Mouse (Mus musculus): ENCODE data around the gene Ctu2. TPM values are rescaled to one million over a fixed set of nuclear protein-coding genes. Genes with fewer than 3 reads are reported as not detected.
A peak's percentile ranks its signal among the peaks of the same experiment; 100 is the strongest.

Gene Ctu2
- total and polyA plus RNA-seq, 2 experiments from 2014 or later, result 52.6 to 99.5 TPM

DNA sequence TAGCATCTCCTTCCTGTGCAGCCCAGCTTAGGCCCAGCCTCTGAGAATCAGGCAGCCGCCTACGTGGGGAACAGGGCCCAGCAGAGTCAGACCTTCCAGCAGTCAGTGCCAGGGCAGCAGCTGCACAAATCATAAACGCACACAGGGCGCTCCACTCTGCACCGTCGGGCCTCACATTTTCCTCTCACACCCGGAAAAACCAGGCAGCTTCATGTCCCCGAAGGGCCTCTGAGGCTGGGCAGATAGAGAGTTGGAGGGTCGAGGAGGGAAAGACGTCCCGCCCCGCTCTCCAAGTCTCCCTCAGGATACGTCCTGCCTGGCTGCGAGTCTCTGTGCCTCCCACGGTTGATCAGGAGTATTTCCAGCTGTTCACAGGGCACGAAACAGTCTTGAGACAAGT is 35.6 kb downstream of the Ctu2 start:
- H3K27ac ChIP-seq (ENCODE audit: low read depth, low read length), result no peak overlapping the region
- no peak overlapping the region for H3K4me2 ChIP-seq (ENCODE audit: low read depth, low read length, poor library complexity, severe bottlenecking)
- no peaks in the 10 kb centered on the region for H3K36me3 ChIP-seq (ENCODE audit: insufficient read depth, low read length)
- no peak overlapping the region for H3K4me3 ChIP-seq (ENCODE audit: low read depth, low read length)
- no peaks in the 10 kb centered on the region for H3K27me3 ChIP-seq (ENCODE audit: insufficient read depth, low read length)
- TF ChIP-seq CTCF (IDR thresholded peaks at IDR 0.05), result no peak
- no peak for ATAC-seq (ENCODE audit: low FRiP score)
- no peaks in the 10 kb centered on the region for H3K4me1 ChIP-seq (ENCODE audit: insufficient read depth, low read length)
- H3K9ac ChIP-seq (replicated peaks; ENCODE audit: low read length, poor library complexity, severe bottlenecking), result no peak overlapping the region
- WGBS, result 81% methylated on average over 16 of the region's 16 CpGs
- H3K9me3 ChIP-seq (ENCODE audit: low read length), result no peaks in the 10 kb centered on the region
- DNase-seq (ENCODE audit: low spot score), result no peak

- 76% methylated on average over 7 of the region's 7 CpGs for WGBS
- no peak for DNase-seq (ENCODE audit: low spot score)
- Histone ChIP-seq H3K36me3 (ENCODE audit: insufficient read depth, low read length) (no peaks in the 10 kb centered on the region), H3K9ac (replicated peaks; ENCODE audit: low read length, poor library complexity, severe bottlenecking) (no peak overlapping the region), H3K27ac (ENCODE audit: low read depth, low read length) (no peak overlapping the region), H3K9me3 (ENCODE audit: low read length) (no peaks in the 10 kb centered on the region), H3K27me3 (ENCODE audit: insufficient read depth, low read length) (no peaks in the 10 kb centered on the region), H3K4me2 (ENCODE audit: low read depth, low read length, poor library complexity, severe bottlenecking) (no peak overlapping the region), H3K4me3 (ENCODE audit: low read depth, low read length) (no peak overlapping the region), H3K4me1 (ENCODE audit: insufficient read depth, low read length) (no peaks in the 10 kb centered on the region)
- no peak for TF ChIP-seq CTCF (IDR thresholded peaks at IDR 0.05)
- ATAC-seq (ENCODE audit: low FRiP score), result no peak
These were observed 36.4 kb downstream of the Ctu2 start for GRCm38 (mm10) chr8:122512392-122512791.

DNA sequence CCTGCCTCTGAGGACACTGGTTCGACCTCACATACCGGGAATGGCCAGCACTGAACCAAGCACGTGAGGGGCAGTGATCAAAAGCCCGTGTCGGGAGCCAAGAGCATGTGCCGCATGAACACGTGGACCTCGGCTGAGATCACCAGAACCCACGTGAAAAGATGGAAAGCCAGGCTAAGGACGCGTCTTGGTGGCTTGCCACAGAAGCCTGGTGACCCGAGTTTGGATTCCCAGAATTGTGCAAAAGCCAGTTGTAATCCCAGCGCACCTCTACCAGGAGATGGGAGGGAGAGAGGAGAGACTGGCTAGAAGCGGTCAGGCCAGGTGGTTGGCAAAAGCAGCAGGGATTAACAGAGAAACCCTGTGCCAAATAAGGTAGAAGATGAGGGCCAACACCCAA is 39.8 kb downstream of the Ctu2 start:
- DNase-seq (ENCODE audit: low spot score), result no peak
- H3K9me3 ChIP-seq (ENCODE audit: low read length), result no peaks in the 10 kb centered on the region
- 89% methylated on average over 14 of the region's 14 CpGs for WGBS
- H3K27me3 ChIP-seq (ENCODE audit: insufficient read depth, low read length), result no peaks in the 10 kb centered on the region
- no peak for ATAC-seq (ENCODE audit: low FRiP score)
- H3K36me3 ChIP-seq (ENCODE audit: insufficient read depth, low read length), result no peaks in the 10 kb centered on the region
- no peak overlapping the region for H3K27ac ChIP-seq (ENCODE audit: low read depth, low read length)
- H3K4me3 ChIP-seq (ENCODE audit: low read depth, low read length), result no peak overlapping the region
- no peak overlapping the region for H3K4me2 ChIP-seq (ENCODE audit: low read depth, low read length, poor library complexity, severe bottlenecking)
- no peak for TF ChIP-seq CTCF (IDR thresholded peaks at IDR 0.05)
- H3K9ac ChIP-seq (replicated peaks; ENCODE audit: low read length, poor library complexity, severe bottlenecking), result no peak overlapping the region
- no peaks in the 10 kb centered on the region; the same call in 1 of the 2 replicates for H3K4me1 ChIP-seq (ENCODE audit: insufficient read depth, low read length)

DNA sequence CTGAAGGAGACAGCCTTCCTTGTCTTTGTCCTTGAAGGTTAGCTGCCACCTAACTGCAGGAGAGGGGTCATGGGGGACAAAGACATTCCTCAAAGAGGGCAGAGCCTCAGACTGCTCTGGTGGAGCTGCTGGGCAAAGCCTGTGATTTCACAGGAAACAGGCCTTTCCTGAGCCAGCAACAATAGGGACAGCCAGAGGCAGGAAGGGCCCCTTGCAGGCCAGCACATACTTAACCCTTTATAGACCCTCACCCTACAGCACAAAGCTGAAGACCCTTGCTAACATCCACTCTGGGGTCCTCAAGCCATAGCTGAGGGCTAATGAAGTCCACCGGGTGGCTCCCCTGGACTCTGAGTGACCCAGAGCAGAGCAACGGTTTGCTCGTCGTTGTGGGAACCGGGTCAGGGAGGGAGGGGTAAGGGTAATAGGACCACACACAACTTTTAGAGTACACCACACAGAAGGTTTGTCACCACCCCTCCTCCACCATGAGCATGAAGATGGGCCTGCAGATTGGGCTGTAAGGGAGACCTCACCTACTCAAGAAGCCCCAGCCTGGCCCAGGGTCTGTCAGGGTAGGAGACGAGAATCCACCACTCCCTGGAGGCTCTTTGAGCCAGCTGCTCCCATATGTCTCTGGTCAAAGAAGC is 41.7 kb downstream of the Ctu2 start:
- no peaks in the 10 kb centered on the region for H3K36me3 ChIP-seq (ENCODE audit: insufficient read depth, low read length)
- WGBS, result 48% methylated on average over 6 of the region's 6 CpGs
- ATAC-seq (ENCODE audit: low FRiP score) (no peak), DNase-seq (ENCODE audit: low spot score) (no peak)
- H3K4me3 ChIP-seq (ENCODE audit: low read depth, low read length), result no peak overlapping the region
- no peak for TF ChIP-seq CTCF (IDR thresholded peaks at IDR 0.05)
- H3K4me2 ChIP-seq (ENCODE audit: low read depth, low read length, poor library complexity, severe bottlenecking), result no peak overlapping the region
- no peak overlapping the region for H3K9ac ChIP-seq (replicated peaks; ENCODE audit: low read length, poor library complexity, severe bottlenecking)
- no peaks in the 10 kb centered on the region for H3K9me3 ChIP-seq (ENCODE audit: low read length)
- no peaks in the 10 kb centered on the region; the same call in 1 of the 2 replicates for H3K4me1 ChIP-seq (ENCODE audit: insufficient read depth, low read length)
- no peaks in the 10 kb centered on the region for H3K27me3 ChIP-seq (ENCODE audit: insufficient read depth, low read length)
- peak overlapping the region; percentile 26; the same call in 1 of the 2 replicates for H3K27ac ChIP-seq (ENCODE audit: low read depth, low read length)

GRCm38 (mm10) chr8:122520611-122521010 is 44.7 kb downstream of the Ctu2 start:
- Histone ChIP-seq H3K4me3 (ENCODE audit: low read depth, low read length) (no peak overlapping the region), H3K36me3 (ENCODE audit: insufficient read depth, low read length) (no peaks in the 10 kb centered on the region), H3K27me3 (ENCODE audit: insufficient read depth, low read length) (no peaks in the 10 kb centered on the region), H3K4me2 (ENCODE audit: low read depth, low read length, poor library complexity, severe bottlenecking) (no peak overlapping the region), H3K27ac (ENCODE audit: low read depth, low read length) (no peak overlapping the region), H3K9me3 (ENCODE audit: low read length) (no peaks in the 10 kb centered on the region), H3K9ac (replicated peaks; ENCODE audit: low read length, poor library complexity, severe bottlenecking) (no peak overlapping the region), H3K4me1 (ENCODE audit: insufficient read depth, low read length) (no peaks in the 10 kb centered on the region; the same call in 1 of the 2 replicates)
- TF ChIP-seq CTCF (IDR thresholded peaks at IDR 0.05), result no peak
- DNase-seq (ENCODE audit: low spot score) (no peak), ATAC-seq (ENCODE audit: low FRiP score) (no peak)
- WGBS, result 68% methylated on average over 11 of the region's 11 CpGs

DNA sequence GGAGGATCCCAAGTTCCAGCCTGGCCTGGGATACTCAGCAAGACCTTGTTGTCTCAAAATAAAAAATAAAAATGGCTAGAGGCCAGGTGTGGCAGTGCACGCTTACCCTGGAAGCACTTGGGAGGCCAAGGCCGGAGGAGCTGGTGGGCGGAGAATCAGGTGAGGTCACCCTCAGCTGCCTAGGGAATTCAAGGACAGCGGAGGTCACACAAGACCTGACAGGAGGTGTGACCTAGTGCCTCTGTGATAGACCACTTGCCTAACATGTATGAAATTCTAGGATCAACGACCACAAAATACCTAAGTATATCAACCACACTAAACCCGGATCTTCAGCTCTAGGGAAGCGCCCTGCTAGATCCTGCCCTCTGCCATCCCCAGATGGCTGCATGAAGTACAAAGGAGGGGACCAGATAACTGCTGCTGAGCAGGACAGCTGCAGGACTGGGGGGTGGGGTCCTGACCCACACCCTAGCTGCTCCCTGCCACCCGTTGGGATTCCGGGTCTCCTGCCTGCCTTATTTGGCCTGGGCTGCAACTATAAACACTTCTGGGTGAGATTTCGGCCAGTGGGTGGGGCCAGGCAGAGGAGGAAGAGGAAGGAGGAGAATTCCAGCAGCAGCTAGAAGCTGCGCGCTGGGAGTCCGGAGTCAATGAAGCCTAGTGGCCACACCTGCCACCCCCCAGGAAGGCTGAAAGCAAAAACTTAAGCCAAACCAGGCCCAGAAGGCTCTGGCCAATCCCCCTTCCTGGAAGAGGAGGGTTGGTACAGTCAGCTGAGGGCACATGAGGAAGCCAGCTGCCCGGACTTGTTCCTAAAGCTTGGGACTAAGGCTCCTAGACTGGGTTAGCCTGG is 47.1 kb downstream of the Ctu2 start:
- ATAC-seq (ENCODE audit: low FRiP score) (no peak), DNase-seq (ENCODE audit: low spot score) (no peak)
- H3K4me1 ChIP-seq (ENCODE audit: insufficient read depth, low read length), result no peaks in the 10 kb centered on the region; the same call in 1 of the 2 replicates
- H3K9ac ChIP-seq (replicated peaks; ENCODE audit: low read length, poor library complexity, severe bottlenecking), result no peak overlapping the region
- WGBS, result 62% methylated on average over 14 of the region's 14 CpGs
- no peaks in the 10 kb centered on the region for H3K27me3 ChIP-seq (ENCODE audit: insufficient read depth, low read length)
- TF ChIP-seq CTCF (IDR thresholded peaks at IDR 0.05), result no peak
- no peaks in the 10 kb centered on the region for H3K36me3 ChIP-seq (ENCODE audit: insufficient read depth, low read length)
- H3K4me3 ChIP-seq (ENCODE audit: low read depth, low read length), result no peak overlapping the region
- H3K9me3 ChIP-seq (ENCODE audit: low read length), result no peaks in the 10 kb centered on the region
- H3K27ac ChIP-seq (ENCODE audit: low read depth, low read length), result no peak overlapping the region
- peak overlapping the region; percentile 16; the same call in 1 of the 2 replicates for H3K4me2 ChIP-seq (ENCODE audit: low read depth, low read length, poor library complexity, severe bottlenecking)
